Mouse (Mus musculus): ENCODE measurements around the gene Epha7. TPM values are rescaled to one million over a fixed set of nuclear protein-coding genes. Genes with fewer than 3 reads are reported as not detected.

Epha7 gene
- not detected for polyA plus RNA-seq (2017; shearing (Covaris generic))

GRCm38 (mm10) chr4:28812691-28813289, at the start of gene Epha7:
Epha7 (plus strand) TSS chr4:28813131.

Measured in naive thymus-derived CD4-positive, alpha-beta T cell, adult 5 months (primary cell).